Mouse (Mus musculus): ENCODE measurements around the gene Csf1.

The Csf1 gene

DNA sequence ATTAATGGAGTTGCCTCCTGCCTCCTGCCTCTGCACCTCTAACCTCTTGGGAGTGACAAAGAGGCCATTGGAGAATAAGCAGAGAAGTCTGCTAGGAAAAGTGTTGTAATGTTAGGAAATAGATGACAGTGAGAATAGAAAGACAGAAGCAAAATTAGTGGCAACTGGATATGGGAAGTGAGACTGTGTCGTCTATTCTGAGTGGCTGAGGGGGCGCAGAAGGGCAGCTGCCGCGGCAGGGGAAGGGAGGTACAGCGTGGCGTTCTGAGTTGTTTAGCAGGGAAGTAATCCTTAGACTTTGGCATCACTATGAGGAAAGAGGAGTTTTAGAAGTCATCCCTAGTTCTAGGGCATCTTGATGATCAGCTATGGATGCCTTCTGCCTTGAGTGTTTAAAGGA, 17.7 kb upstream of the Csf1 start:
- DNase-seq: no peak

- no peak for DNase-seq
Measured at GRCm38 (mm10) chr3:107776295-107776694, 16.0 kb upstream of the Csf1 start.

GRCm38 (mm10) chr3:107775736-107776135, 15.5 kb upstream of the Csf1 start:
- no peak for DNase-seq

GRCm38 (mm10) chr3:107775056-107775455, 14.8 kb upstream of the Csf1 start:
- no peak for DNase-seq

DNA sequence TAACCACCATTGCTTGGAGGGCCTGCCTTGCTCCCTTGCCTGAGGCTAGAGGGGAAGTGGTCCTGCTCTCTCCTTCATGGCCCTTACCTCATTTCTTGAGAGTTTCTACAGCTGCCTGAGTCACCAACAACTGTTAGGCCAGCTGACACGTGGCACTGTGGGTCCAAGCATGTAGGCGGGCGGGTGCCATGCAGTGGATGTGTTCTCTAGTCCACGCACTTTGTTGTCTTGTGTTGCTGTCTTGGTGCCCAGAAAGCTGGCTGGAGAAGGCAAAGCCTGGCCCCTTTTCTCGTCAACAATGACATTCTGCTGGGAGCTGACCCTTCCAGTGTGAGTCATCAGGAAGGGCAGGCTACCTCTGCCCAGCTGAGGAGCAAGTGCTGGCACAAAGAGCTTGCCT, 12.6 kb upstream of the Csf1 start:
- no peak for DNase-seq

GRCm38 (mm10) chr3:107769692-107770091, 9.4 kb upstream of the Csf1 start:
- DNase-seq: no peak

DNA sequence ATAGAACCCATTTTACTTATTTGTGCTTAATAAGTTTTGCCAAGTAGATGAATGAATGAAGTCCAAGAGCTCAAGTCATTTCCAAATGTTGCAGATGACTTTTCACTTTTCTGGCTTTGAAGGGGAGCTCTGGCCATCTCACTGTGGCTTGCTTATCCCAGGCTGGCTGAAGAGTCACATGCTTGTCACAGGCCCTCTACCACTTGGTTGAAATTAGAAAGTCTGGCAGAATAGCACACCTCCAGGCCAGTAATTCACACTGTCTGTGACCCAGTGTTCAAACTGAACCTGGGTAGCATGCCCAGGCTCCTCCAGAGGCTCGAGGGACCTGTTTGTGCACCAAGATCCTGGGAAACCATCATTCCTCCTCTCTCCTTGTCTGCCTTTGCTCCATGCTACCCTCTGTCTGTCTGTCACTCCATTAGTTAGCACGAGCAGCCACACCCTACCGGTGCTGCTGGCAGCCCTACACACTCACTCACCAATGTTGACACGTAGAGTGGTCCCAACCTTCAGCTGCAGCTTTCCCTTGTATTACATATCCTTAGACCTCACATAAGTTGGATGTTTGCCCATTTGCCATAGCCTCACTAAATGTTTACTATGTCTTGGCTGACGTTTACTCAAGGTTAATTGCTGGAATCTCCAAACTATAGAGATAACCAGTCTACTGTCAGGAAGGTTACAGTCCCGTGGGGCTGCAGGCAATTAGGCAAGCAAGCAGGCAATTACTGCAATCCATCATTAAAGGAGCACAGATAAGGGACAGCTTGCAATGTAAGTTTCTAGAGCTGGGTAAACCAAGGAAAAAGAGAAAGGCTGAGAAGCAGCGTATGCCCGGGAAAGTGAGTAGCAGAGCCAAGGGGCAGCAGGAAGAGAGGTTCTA, 8.1 kb upstream of the Csf1 start:
- no peak for DNase-seq

- DNase-seq: no peak
Measured at GRCm38 (mm10) chr3:107766804-107767203, 6.5 kb upstream of the Csf1 start.

DNA sequence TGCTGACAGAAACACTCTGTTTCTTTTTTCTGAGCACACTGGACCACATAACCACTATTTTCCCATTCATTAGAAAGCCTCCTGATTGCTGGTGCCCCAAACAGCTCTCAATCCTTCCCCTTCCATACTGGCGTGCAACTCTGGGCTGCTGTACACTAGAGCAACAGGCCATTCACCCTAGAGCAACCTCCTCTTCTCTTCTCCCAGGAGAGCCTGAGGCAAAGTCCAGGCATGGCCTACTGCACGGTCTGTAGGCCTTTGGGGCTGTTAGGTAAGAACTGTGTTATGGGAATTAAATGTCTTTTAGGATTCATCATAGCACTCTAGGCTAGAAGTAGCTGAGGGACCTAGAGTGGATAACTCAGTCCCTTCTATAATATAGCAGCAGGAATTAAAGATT, 5.7 kb upstream of the Csf1 start:
- DNase-seq: no peak

GRCm38 (mm10) chr3:107763552-107763951, 3.3 kb upstream of the Csf1 start:
- no peak for DNase-seq

- DNase-seq: no peak
Measured at GRCm38 (mm10) chr3:107761446-107761845, 1.2 kb upstream of the Csf1 start.

DNA sequence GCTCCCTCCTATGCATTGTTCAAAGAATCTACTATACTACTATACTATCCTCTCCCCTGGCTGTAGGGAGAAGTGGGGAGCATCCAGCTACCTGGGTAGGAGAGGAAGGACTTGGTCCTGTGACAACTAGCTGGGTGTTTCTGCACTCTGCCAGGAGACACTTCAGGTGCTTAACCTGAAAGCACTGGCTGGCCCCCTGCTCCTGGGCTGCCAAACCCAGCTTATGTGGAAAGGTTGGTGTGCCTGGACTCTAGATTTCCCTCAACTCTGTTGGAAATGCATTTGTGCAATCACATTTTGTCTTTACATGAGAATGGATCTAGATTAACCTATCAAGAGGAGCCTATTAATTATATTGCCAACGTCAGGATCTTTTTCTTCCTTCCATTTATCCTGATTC, 502 bp upstream of the Csf1 start:
- no peak for DNase-seq

- DNase-seq: peak in 1 of 2 experiments; percentile 32
Measured at GRCm38 (mm10) chr3:107758638-107759037, 1.6 kb downstream of the Csf1 start.

DNA sequence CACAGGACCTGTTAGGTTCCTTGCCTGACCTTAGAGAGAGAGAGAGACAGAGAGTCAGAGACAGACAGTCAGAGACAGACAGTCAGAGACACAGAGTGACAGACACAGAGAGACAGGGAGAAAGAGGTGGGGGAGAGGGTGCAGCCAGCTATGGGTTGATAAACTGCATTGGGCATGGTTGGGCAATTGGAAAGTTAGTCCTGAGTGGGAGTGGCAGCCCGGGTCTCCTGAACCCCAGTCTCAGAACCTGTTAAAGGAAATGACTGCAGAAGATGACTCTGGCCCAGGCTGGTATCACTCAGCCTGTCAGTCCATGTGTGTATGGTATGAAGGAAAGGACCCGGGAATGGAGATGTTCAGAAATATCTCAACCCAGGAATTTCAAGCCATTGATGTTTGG, 2.1 kb downstream of the Csf1 start:
- no peak for DNase-seq

DNA sequence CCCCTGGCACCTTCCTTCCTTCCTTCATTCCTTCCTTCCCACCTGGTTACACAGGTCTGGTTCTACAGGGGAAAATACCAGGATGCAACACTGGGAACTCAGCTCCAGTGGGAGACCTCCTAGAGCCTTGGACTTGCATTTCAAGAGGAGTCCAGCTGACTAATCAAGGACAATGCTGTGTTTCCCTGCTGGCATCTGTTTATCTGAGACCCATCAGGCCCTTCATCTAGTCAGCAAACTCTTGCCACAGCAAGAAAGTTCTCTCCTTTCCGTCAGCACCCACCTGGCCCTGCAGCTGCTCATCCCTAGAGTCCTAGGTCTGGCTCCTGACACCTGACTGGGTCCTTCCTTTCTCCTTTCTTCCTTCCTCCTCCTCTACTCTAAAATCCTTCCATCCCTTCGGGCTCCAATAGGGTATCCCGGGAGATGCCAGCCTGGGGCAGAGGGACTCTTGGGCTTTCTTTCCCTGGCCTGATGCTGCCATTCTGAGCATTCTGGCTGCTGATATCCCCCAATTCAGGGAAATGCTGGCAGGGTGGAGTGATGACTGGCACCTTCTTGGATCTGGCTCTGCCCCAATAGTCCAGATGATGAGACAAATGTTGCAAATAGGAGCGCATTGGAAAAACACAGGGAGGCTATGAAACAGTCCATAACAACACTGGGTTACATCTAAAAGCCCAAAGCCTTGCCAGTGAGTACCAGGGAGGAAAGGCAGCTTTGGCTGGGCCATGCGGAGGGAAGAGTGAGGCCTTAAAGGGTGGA, 2.7 kb downstream of the Csf1 start:
- peak; percentile 65 to 70 for DNase-seq

GRCm38 (mm10) chr3:107756481-107756866, 3.8 kb downstream of the Csf1 start:
- peak in 1 of 2 experiments; percentile 33 for DNase-seq

DNA sequence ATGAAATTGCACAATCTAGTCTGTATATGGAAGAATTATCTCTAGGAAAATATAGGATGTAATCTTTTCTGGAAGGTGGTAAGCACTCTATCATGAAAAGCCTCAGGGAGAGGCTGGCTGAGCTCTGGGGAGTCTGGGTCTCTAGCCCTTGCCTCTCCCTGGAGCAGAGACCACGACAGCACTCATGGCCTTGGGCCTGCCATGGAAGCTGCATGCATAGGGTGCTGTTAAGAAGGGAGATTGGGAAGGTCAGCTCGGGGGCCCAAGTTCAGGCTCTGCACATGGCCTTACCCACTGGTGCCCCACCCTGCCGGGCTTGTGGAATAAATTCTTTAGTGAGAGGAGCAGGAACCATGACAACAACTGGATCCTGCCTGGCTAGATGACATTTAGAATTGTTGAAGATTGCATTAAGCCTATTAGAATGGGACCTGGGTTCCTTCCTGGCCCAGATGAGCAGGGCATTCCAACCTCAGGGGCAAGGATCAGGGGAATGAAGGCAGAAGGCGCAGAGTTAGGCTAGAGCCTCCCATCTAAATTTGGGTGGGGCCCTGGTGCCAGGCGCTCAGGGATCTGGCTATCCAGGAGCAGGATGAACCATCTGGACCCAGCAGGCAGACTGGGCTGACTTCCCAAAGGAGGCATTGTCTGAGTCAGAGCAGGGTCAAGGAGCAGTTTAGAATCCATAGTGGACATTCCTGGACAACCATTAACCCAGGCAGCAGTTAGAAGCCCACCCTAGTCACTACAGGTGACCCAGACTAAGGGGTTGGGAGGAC, 4.4 kb downstream of the Csf1 start:
- peak; percentile 80 to 88 for DNase-seq

DNA sequence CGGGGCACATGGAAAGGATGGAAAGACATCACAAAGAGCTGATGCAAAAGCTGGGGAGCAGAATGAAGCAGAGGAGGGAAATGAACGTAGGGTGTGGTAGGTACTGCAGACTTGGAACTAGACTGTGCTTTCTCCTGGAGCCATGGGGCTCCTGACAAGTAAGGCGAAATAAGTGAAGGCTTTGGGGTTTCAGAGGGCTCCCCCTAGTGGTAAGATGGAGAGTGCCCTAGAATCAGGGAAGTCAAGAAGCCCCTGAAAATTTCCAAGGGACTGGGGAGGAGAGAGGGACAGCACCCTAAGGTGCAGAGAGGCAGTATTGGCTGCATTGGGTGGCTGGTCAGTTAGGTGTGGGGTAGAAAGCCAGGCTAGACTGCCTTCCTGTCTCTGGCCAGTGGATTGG, 5.6 kb downstream of the Csf1 start:
- peak; percentile 27 to 51 for DNase-seq

GRCm38 (mm10) chr3:107751607-107752006, 8.7 kb downstream of the Csf1 start:
- no peak for DNase-seq

- peak; percentile 72 to 78 for DNase-seq
Measured at GRCm38 (mm10) chr3:107750775-107751540, 9.3 kb downstream of the Csf1 start.

- peak in 1 of 2 experiments; percentile 52 for DNase-seq
Measured at GRCm38 (mm10) chr3:107749446-107749845, 10.8 kb downstream of the Csf1 start.

DNA sequence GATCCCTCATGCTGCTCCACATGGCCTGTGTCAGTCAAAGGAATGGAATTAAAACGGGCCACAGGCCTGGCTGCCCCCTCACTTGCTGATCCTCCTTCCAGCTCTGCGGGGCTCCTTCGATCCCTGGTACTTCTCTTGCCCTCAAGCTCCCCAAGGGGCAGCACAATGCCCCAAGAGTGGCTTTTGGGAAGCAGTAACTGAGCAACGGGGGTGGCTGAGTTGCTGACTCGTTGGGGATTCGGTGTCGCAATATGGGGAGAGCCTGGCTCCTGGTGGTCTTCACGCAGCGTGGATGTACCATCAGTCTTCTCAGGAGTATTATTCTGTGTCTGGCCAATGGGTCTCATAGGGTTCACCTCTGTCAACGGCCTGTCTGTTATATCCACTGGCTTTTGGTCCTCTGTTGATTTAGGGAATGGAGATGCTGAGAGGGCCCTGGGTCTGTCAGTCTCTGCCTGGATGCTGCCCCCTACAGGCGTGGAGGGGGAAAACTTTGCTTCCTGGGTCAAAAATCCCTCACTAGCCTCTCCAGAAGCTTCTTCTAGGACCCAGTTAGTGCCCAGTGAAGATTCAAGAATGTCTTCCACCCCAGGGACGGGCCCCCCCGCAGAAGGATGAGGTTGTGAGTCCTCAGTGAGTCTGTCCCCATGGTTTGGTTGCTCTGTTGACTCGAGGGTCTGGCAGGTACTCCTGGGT, 11.9 kb downstream of the Csf1 start:
- no peak for DNase-seq
